Mouse (Mus musculus) lung, embryonic 14.5 days (tissue): ENCODE results near the gene Spr. TPM values are rescaled to one million over a fixed set of nuclear protein-coding genes. Genes with fewer than 3 reads are reported as not detected.
A peak's percentile ranks its signal among the peaks of the same experiment; 100 is the strongest.
"Not testable (repeated sequence)": the region's sequence is repeated elsewhere in the genome, so short reads cannot be mapped to it uniquely, and the experiment has no call there.

Experiments
- ATAC-seq: fragments of 200-750 bp; cut with Nextera tagmentation; 2 replicates; pipeline ENCODE4 v1.8.0; 2017; ENCODE audit warnings: mild to moderate bottlenecking, moderate TSS enrichment, moderate library complexity; ENCODE audit not compliant: insufficient read depth
- DNase-seq: peaks from one replicate; pipeline ENCODE4 v3.0.0-alpha.2; 2015
- H3K27ac ChIP-seq: fragments of 300-500 bp; sonication (generic); 2 replicates; pipeline ENCODE4 v1.5.1; 2014; ENCODE audit warnings: low read depth, mild to moderate bottlenecking, moderate library complexity
- H3K27me3 ChIP-seq: fragments of 300-500 bp; sonication (generic); 2 replicates; pipeline ENCODE4 v1.6.1; 2014; ENCODE audit warnings: low read length, control low read depth; ENCODE audit not compliant: insufficient read depth
- H3K36me3 ChIP-seq: fragments of 300-500 bp; sonication (generic); 2 replicates; pipeline ENCODE4 v1.6.1; 2014; ENCODE audit warnings: control low read depth; ENCODE audit not compliant: insufficient read depth
- H3K4me1 ChIP-seq: fragments of 300-500 bp; sonication (generic); 2 replicates; pipeline ENCODE4 v1.6.1; 2014; ENCODE audit warnings: antibody characterized with exemption, control low read depth; ENCODE audit not compliant: insufficient read depth
- H3K4me2 ChIP-seq: fragments of 300-500 bp; sonication (generic); 2 replicates; pipeline ENCODE4 v1.6.1; 2014; ENCODE audit warnings: mild to moderate bottlenecking
- H3K4me3 ChIP-seq: fragments of 300-500 bp; sonication (generic); 2 replicates; pipeline ENCODE4 v1.5.1; 2014; ENCODE audit warnings: low read depth, low read length
- H3K9ac ChIP-seq: fragments of 300-500 bp; sonication (generic); 2 replicates; pipeline ENCODE4 v1.6.1; 2014
- H3K9me3 ChIP-seq: fragments of 300-500 bp; sonication (generic); 2 replicates; pipeline ENCODE4 v1.6.1; 2016; ENCODE audit warnings: low read depth, low read length, control low read depth
- CTCF ChIP-seq: IDR thresholded peaks from 2 replicates; pipeline ENCODE4 v1.5.1; 2016; ENCODE audit warnings: antibody characterized with exemption, low read depth
- WGBS: fragments of 180-500 bp; shearing (Covaris S2); extraction: QIAGEN DNeasy Blood & Tissue Kit; methylation state at CpG from one replicate; pipeline ENCODE4 v1.1.7; 2014; 5-methylcytosine and 5-hydroxymethylcytosine counted together
- polyA plus RNA-seq: library from polyadenylated mRNA; unstranded; fragments of >200 nt; fragmentation: Nextera tagmentation; extraction: Ambion mirVana; gene quantifications from 2 replicates; pipeline ENCODE4 v1.2.1, GENCODE M21; 2014

Gene Spr
- polyA plus RNA-seq, 1 experiment from 2014 or later = 90.9 TPM

DNA sequence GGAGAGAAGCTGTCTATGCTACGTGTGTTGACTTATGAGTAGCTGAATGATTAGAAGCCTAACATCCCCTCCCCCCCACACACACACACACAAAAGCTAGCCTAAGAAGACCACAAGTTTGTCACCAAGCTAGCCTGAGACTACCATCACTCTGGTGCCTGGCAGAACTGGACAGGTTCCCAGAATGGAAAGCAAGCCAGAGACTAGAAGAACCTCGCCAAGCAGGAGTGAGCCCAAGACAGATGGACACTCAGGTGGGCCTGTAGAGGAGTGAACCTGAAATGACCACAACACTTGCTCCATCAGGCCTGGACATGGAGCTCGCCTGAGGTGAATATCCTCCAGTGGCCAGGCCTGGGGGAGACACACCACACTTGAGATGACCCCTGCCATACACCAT is 12.8 kb upstream of the Spr start:
- Histone ChIP-seq H3K27ac (no peak overlapping the region), H3K9me3 (no peaks in the 10 kb centered on the region), H3K4me2 (no peak overlapping the region), H3K36me3 (no peaks in the 10 kb centered on the region), H3K27me3 (no peaks in the 10 kb centered on the region), H3K4me1 (no peaks in the 10 kb centered on the region), H3K4me3 (no peak overlapping the region), H3K9ac (no peak overlapping the region)
- DNase-seq (no peak), ATAC-seq (no peak)
- no peak for TF ChIP-seq CTCF
- 72% methylated on average over 3 of the region's 3 CpGs for WGBS

DNA sequence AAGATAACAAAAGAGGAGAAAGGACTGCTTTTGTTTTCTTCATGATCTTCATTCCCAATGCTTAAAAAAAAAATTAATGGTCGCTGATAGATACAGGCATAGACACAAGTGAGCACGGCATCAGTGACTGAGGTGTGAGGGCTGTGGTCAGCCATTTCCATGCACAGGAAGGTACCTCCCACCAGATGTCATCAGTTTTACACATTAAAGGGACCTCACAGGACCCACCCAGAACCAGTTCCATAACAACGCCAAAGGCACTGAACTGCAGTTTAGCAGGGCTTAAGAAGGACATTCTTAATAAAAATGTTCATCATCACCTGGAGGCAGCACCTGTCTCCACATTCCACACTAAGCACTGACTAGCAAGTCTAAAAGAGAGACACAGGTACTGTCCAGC is 10.1 kb upstream of the Spr start:
- H3K9ac ChIP-seq = no peak overlapping the region
- H3K27me3 ChIP-seq = no peaks in the 10 kb centered on the region
- H3K36me3 ChIP-seq = no peaks in the 10 kb centered on the region
- 52% methylated on average over 3 of the region's 3 CpGs for WGBS
- H3K4me1 ChIP-seq = no peaks in the 10 kb centered on the region
- TF ChIP-seq CTCF = no peak
- no peaks in the 10 kb centered on the region for H3K9me3 ChIP-seq
- ATAC-seq (no peak), DNase-seq (no peak)
- no peak overlapping the region for H3K4me2 ChIP-seq
- no peak overlapping the region for H3K4me3 ChIP-seq
- no peak overlapping the region for H3K27ac ChIP-seq

DNA sequence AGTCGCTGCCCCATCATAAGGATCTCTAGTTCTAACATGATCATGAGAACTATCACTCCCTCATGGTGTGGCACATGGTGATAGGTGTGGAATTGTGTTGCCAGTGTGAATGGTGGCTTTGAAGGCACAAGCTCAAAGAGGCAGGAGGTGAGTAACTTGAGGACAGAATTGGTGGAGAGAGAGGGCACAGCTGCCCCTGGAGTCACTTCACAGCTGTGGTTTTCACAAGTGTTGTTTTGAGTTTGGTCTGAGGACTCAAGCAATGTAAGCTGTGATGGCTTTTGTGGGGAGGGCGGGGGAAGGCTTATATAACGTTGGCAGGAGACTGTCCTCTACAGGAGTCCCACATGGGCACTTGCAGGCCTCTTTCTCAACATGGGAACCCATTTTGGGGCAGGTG is 6.9 kb upstream of the Spr start:
- ATAC-seq = no peak
- Histone ChIP-seq H3K4me3 (no peak overlapping the region), H3K9me3 (no peaks in the 10 kb centered on the region), H3K4me2 (no peak overlapping the region), H3K9ac (no peak overlapping the region), H3K27ac (no peak overlapping the region), H3K27me3 (no peaks in the 10 kb centered on the region), H3K4me1 (no peaks in the 10 kb centered on the region), H3K36me3 (no peaks in the 10 kb centered on the region)
- TF ChIP-seq CTCF = no peak
- WGBS = 52% methylated on average over 3 of the region's 3 CpGs
- DNase-seq = no peak

DNA sequence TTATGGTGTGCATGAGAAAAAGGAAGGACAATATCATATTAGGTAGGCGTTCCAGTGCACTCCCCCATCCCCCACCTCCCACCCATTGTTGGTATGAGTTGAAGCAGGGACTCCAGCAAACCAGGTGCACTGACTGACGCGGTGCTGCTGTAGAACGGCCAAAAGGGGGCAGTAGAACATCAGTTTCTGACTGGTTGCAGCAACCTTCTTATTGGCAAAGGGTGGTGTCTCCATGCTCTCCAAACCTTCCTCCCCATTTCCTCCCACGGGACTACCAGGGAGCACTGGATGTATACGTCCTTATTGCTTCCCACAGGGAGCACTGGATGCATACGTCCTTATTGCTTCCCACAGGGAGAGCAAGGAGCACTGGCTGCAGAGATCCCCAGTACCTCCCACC is 3.4 kb upstream of the Spr start:
- not testable (repeated sequence) for ATAC-seq, H3K36me3 ChIP-seq, H3K27ac ChIP-seq, H3K9ac ChIP-seq, H3K27me3 ChIP-seq, H3K9me3 ChIP-seq, H3K4me2 ChIP-seq, H3K4me3 ChIP-seq, H3K4me1 ChIP-seq
- TF ChIP-seq CTCF = peak; percentile 68
- WGBS = 3% methylated on average over 6 of the region's 7 CpGs
- DNase-seq = peak; percentile 81

DNA sequence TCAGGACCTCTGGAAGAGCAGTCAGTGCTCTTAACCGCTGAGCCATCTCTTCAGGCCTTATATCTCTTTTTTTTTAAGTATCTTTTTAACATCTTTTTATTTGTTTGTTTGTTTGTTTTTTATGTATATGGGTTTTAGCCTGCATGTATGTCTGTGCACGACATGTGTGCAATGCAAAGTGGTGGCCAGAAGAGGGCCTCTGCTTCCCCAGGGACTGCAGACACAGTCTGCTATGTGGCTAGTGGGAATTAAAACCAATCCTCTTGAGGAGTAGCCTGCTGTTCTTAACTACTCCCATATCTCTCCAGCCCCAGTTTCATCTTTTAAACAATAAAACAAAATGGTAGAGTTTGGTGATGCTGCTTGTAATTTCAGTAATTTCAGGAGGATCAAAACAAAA is 2.0 kb upstream of the Spr start:
- Histone ChIP-seq H3K9me3 (no peaks in the 10 kb centered on the region), H3K27me3 (no peaks in the 10 kb centered on the region), H3K9ac (no peak overlapping the region), H3K36me3 (0 out of 2 replicates have a peak, but pooled peaks cover 2% of the 10 kb centered on the region), H3K4me3 (no peak overlapping the region), H3K27ac (no peak overlapping the region), H3K4me1 (no peaks in the 10 kb centered on the region), H3K4me2 (no peak overlapping the region)
- DNase-seq (no peak), ATAC-seq (no peak)
- TF ChIP-seq CTCF = no peak
- whole genome bisulfite sequencing = 87% methylated on average over 2 of the region's 2 CpGs

DNA sequence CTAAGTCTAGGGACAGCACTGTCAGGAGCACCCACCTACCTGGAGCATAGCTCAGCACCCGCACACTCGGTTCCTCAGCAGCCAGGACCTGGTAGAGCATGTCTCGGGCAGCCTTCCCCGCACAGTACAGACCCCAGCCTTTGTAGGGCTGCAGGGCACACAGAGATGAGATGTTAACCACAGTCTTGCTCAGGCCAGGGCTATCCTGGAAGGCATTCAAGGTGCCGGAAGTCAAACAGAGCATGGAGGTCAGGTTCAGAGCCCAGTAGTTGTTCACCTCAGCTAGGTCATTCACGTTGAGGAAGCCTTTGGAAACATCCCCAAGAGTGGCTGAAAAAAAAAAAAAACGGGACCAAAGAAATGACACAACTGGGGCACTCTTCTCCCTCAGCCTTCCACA is 782 bp downstream of the Spr start:
- not testable (repeated sequence) for H3K4me1 ChIP-seq, ATAC-seq, H3K27me3 ChIP-seq, DNase-seq, H3K9me3 ChIP-seq, H3K27ac ChIP-seq
- 55% methylated on average over 7 of the region's 7 CpGs for WGBS
- Histone ChIP-seq H3K9ac (peak overlapping the region; percentile 82), H3K36me3 (peaks cover 17% of the 10 kb centered on the region), H3K4me2 (peak overlapping the region; percentile 61), H3K4me3 (peak overlapping the region; percentile 86)

DNA sequence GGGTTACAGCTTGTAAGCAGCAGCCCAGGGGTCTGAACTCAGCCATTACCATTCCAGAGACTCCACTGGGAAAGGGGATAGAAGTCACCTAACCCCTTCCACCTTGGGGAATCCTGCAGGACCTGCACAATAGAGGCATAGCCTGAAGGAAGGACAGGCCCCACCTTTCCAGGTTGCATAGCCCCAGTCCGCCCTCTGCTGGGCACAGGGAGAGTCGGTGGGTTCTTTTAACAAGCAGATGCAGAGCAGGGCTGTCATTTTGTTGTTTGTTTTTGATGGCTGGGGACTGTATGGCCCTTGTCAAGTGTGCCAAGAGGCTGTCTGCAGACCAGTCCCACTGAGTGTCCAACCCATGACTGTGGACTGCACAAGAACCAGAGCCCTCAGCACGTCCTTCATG is 4.8 kb downstream of the Spr start:
- H3K9ac ChIP-seq, ATAC-seq, H3K27me3 ChIP-seq, H3K4me3 ChIP-seq, H3K4me2 ChIP-seq, H3K9me3 ChIP-seq, H3K27ac ChIP-seq, H3K4me1 ChIP-seq: not testable (repeated sequence)
- H3K36me3 ChIP-seq = peaks cover 17% of the 10 kb centered on the region
- peak; percentile 47 for DNase-seq
- WGBS = 36% methylated on average over 3 of the region's 3 CpGs
- peak; percentile 62 for TF ChIP-seq CTCF

DNA sequence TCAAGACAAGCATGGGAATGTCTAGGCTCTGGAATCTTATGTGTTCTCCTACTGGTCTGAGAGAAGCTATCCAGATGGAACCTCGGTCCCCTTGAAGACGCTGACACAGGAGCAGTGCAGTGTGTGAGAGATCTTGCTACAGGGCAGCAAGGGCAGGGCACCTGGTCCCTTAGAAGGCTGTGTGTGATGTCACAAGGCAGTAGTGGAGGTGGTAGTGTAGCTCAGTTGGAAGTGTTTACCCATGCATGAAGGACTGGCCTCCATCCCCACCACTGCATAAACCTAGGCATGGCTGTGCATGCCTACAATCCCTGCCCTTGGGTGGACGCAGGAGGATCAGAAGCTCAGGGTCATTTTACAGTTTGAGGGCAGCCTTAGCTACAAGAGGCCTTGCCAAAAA is 5.3 kb downstream of the Spr start:
- H3K9ac ChIP-seq, H3K4me1 ChIP-seq, DNase-seq, H3K4me3 ChIP-seq, H3K4me2 ChIP-seq, H3K27me3 ChIP-seq, H3K27ac ChIP-seq, ATAC-seq, H3K9me3 ChIP-seq: not testable (repeated sequence)
- 85% methylated on average over 3 of the region's 3 CpGs for WGBS
- peaks cover 17% of the 10 kb centered on the region for H3K36me3 ChIP-seq
